Mouse (Mus musculus) retina, adult 2 months (tissue): ENCODE results near the gene Ddah2.

Experiments used
- DNase-seq: peaks from one replicate; pipeline ENCODE4 v3.0.0-alpha.2; 2012; ENCODE audit warnings: low read depth, low spot score

The Ddah2 gene

GRCm38 (mm10) chr17:35058911-35059892 lies at the start of gene Ddah2:
Gene Ddah2, plus strand, starts transcription at chr17:35059035.
- DNase-seq = peak; percentile 42

- DNase-seq = no peak
Observed at GRCm38 (mm10) chr17:35009586-35009985, 49.2 kb upstream of the Ddah2 start.

- no peak for DNase-seq
Observed at GRCm38 (mm10) chr17:35011440-35011839, 47.4 kb upstream of the Ddah2 start.

GRCm38 (mm10) chr17:35012430-35012829 lies 46.4 kb upstream of the Ddah2 start:
- no peak for DNase-seq

GRCm38 (mm10) chr17:35013221-35013620 lies 45.6 kb upstream of the Ddah2 start:
- DNase-seq = no peak

- DNase-seq = no peak
Observed at GRCm38 (mm10) chr17:35015296-35015695, 43.5 kb upstream of the Ddah2 start.

GRCm38 (mm10) chr17:35016376-35016775 lies 42.5 kb upstream of the Ddah2 start, which contains the start of gene Vwa7:
Gene Vwa7, plus strand, starts transcription at chr17:35016579.
- no peak for DNase-seq

- DNase-seq = no peak
Observed at GRCm38 (mm10) chr17:35016791-35017705, 41.8 kb upstream of the Ddah2 start.

GRCm38 (mm10) chr17:35017706-35018030 lies 41.2 kb upstream of the Ddah2 start:
- no peak for DNase-seq

GRCm38 (mm10) chr17:35018171-35018570 lies 40.7 kb upstream of the Ddah2 start:
- DNase-seq = no peak

GRCm38 (mm10) chr17:35019894-35020293 lies 38.9 kb upstream of the Ddah2 start:
- DNase-seq = no peak

GRCm38 (mm10) chr17:35020551-35020950 lies 38.3 kb upstream of the Ddah2 start:
- DNase-seq = no peak

- DNase-seq = peak; percentile 41
Observed at GRCm38 (mm10) chr17:35021163-35021808, 37.5 kb upstream of the Ddah2 start.

- no peak for DNase-seq
Observed at GRCm38 (mm10) chr17:35021842-35022477, 36.9 kb upstream of the Ddah2 start.

- DNase-seq = no peak
Observed at GRCm38 (mm10) chr17:35022541-35023060, 36.2 kb upstream of the Ddah2 start.

GRCm38 (mm10) chr17:35023221-35023620 lies 35.6 kb upstream of the Ddah2 start:
- no peak for DNase-seq

- DNase-seq = no peak
Observed at GRCm38 (mm10) chr17:35023756-35024155, 35.1 kb upstream of the Ddah2 start.

GRCm38 (mm10) chr17:35024261-35024660 lies 34.6 kb upstream of the Ddah2 start:
- no peak for DNase-seq

- DNase-seq = no peak
Observed at GRCm38 (mm10) chr17:35024691-35025488, 33.9 kb upstream of the Ddah2 start.

- no peak for DNase-seq
Observed at GRCm38 (mm10) chr17:35026206-35026605, 32.6 kb upstream of the Ddah2 start.
